Mouse (Mus musculus) erythroblast, embryonic 14.5 days (primary cell): ENCODE data around the gene Itih5. TPM values are rescaled to one million over a fixed set of nuclear protein-coding genes. Genes with fewer than 3 reads are reported as not detected.

Source experiments
- H3K27me3 ChIP-seq: 2 replicates; pipeline ENCODE4 v1.6.1; 2012; ENCODE audit warnings: inconsistent platforms; ENCODE audit not compliant: control insufficient read depth
- H3K36me3 ChIP-seq: 2 replicates; pipeline ENCODE4 v1.6.1; 2012; ENCODE audit warnings: mild to moderate bottlenecking, inconsistent platforms; ENCODE audit not compliant: control insufficient read depth
- H3K4me1 ChIP-seq: 2 replicates; pipeline ENCODE4 v1.6.1; 2012; ENCODE audit warnings: inconsistent platforms; ENCODE audit not compliant: control insufficient read depth
- H3K4me3 ChIP-seq: replicated peaks from 2 replicates; pipeline ENCODE3; 2012; ENCODE audit warnings: moderate library complexity, mild to moderate bottlenecking, inconsistent platforms
- H3K9me3 ChIP-seq: 2 replicates; pipeline ENCODE4 v1.6.1; 2012; ENCODE audit warnings: low read length, inconsistent platforms, mixed read lengths; ENCODE audit not compliant: control insufficient read depth
- GATA1 ChIP-seq: IDR thresholded peaks from 2 replicates; pipeline ENCODE4 v1.6.1; 2012; ENCODE audit warnings: low read length, inconsistent platforms, mixed read lengths
- TAL1 ChIP-seq: IDR thresholded peaks from 3 replicates; pipeline ENCODE4 v1.6.1; 2012; ENCODE audit warnings: low read length, inconsistent platforms, mixed read lengths
- polyA plus RNA-seq: library from polyadenylated mRNA; stranded (reverse); fragments of >175 nt; gene quantifications from 2 replicates; pipeline ENCODE4 v1.2.3, GENCODE M21; 2012

Gene Itih5
- polyA plus RNA-seq, 1 experiment: not detected

GRCm38 (mm10) chr2:10288881-10289280 lies 135.5 kb downstream of the Itih5 start:
- Histone ChIP-seq H3K27me3 (peaks cover 7% of the 10 kb centered on the region), H3K36me3 (no peaks in the 10 kb centered on the region), H3K4me3 (no peak overlapping the region), H3K9me3 (no peaks in the 10 kb centered on the region), H3K4me1 (no peaks in the 10 kb centered on the region)
- no peak for TF ChIP-seq GATA1
- no peak for TF ChIP-seq TAL1

- H3K36me3 ChIP-seq: no peaks in the 10 kb centered on the region
- no peaks in the 10 kb centered on the region for H3K9me3 ChIP-seq
- H3K27me3 ChIP-seq: 0 out of 2 replicates have a peak, but pooled peaks cover 2% of the 10 kb centered on the region
- TF ChIP-seq TAL1: no peak
- no peak overlapping the region for H3K4me3 ChIP-seq
- no peaks in the 10 kb centered on the region for H3K4me1 ChIP-seq
These were observed 136.7 kb downstream of the Itih5 start for GRCm38 (mm10) chr2:10290115-10290514.

- Histone ChIP-seq H3K4me3 (no peak overlapping the region), H3K36me3 (no peaks in the 10 kb centered on the region), H3K4me1 (no peaks in the 10 kb centered on the region), H3K9me3 (no peaks in the 10 kb centered on the region), H3K27me3 (peaks cover 2% of the 10 kb centered on the region; the same call in 1 of the 2 replicates)
- TF ChIP-seq GATA1: no peak
- no peak for TF ChIP-seq TAL1
These were observed 140.3 kb downstream of the Itih5 start for GRCm38 (mm10) chr2:10293556-10294206.

GRCm38 (mm10) chr2:10295908-10296307 lies 142.5 kb downstream of the Itih5 start:
- H3K9me3 ChIP-seq: no peaks in the 10 kb centered on the region
- H3K27me3 ChIP-seq: peaks cover 2% of the 10 kb centered on the region; the same call in 1 of the 2 replicates
- no peak for TF ChIP-seq TAL1
- no peak overlapping the region for H3K4me3 ChIP-seq
- H3K4me1 ChIP-seq: peaks cover 4% of the 10 kb centered on the region
- H3K36me3 ChIP-seq: no peaks in the 10 kb centered on the region

- Histone ChIP-seq H3K4me1 (peaks cover 7% of the 10 kb centered on the region), H3K4me3 (no peak overlapping the region), H3K27me3 (peaks cover 2% of the 10 kb centered on the region; the same call in 1 of the 2 replicates), H3K9me3 (no peaks in the 10 kb centered on the region), H3K36me3 (no peaks in the 10 kb centered on the region; the same call in 1 of the 2 replicates)
- no peak for TF ChIP-seq GATA1
- no peak for TF ChIP-seq TAL1
These were observed 146.9 kb downstream of the Itih5 start for GRCm38 (mm10) chr2:10300244-10300643.

GRCm38 (mm10) chr2:10300771-10301170 lies 147.4 kb downstream of the Itih5 start:
- H3K27me3 ChIP-seq: peaks cover 2% of the 10 kb centered on the region; the same call in 1 of the 2 replicates
- peaks cover 8% of the 10 kb centered on the region for H3K4me1 ChIP-seq
- H3K4me3 ChIP-seq: no peak overlapping the region
- H3K36me3 ChIP-seq: no peaks in the 10 kb centered on the region; the same call in 1 of the 2 replicates
- no peaks in the 10 kb centered on the region for H3K9me3 ChIP-seq
- TF ChIP-seq TAL1: no peak
- no peak for TF ChIP-seq GATA1

- peaks cover 13% of the 10 kb centered on the region for H3K4me1 ChIP-seq
- TF ChIP-seq GATA1 (no peak), TAL1 (no peak)
- no peak overlapping the region for H3K4me3 ChIP-seq
- no peaks in the 10 kb centered on the region for H3K9me3 ChIP-seq
- H3K27me3 ChIP-seq: peaks cover 2% of the 10 kb centered on the region; the same call in 1 of the 2 replicates
- no peaks in the 10 kb centered on the region; the same call in 1 of the 2 replicates for H3K36me3 ChIP-seq
These were observed 148.0 kb downstream of the Itih5 start for GRCm38 (mm10) chr2:10301391-10301790.

GRCm38 (mm10) chr2:10301997-10302396 lies 148.6 kb downstream of the Itih5 start:
- Histone ChIP-seq H3K4me1 (peaks cover 19% of the 10 kb centered on the region), H3K27me3 (peaks cover 2% of the 10 kb centered on the region; the same call in 1 of the 2 replicates), H3K36me3 (no peaks in the 10 kb centered on the region; the same call in 1 of the 2 replicates), H3K9me3 (no peaks in the 10 kb centered on the region), H3K4me3 (no peak overlapping the region)
- no peak for TF ChIP-seq GATA1
- no peak for TF ChIP-seq TAL1

GRCm38 (mm10) chr2:10304911-10305310 lies 151.5 kb downstream of the Itih5 start:
- H3K4me1 ChIP-seq: peaks cover 35% of the 10 kb centered on the region
- H3K4me3 ChIP-seq: no peak overlapping the region
- TF ChIP-seq GATA1: no peak
- no peak for TF ChIP-seq TAL1
- no peaks in the 10 kb centered on the region for H3K9me3 ChIP-seq
- no peaks in the 10 kb centered on the region; the same call in 1 of the 2 replicates for H3K36me3 ChIP-seq
- no peaks in the 10 kb centered on the region for H3K27me3 ChIP-seq

Other genes starting within 250 kb of the Itih5 start
- 2.7 and 3.4 TPM in 2 replicates for gene Taf3, start 105.0 kb upstream of the Itih5 start, polyA plus RNA-seq
- 2.1 and 2.2 TPM in 2 replicates for gene Atp5c1, start 73.1 kb upstream of the Itih5 start, polyA plus RNA-seq
- 0.57 and 1.0 TPM in 2 replicates for gene Kin, start 73.0 kb upstream of the Itih5 start, polyA plus RNA-seq
- gene Itih2, start 22.2 kb upstream of the Itih5 start, polyA plus RNA-seq: 0.06 and 0.10 TPM in 2 replicates
- gene Sfmbt2, start 216.9 kb downstream of the Itih5 start, polyA plus RNA-seq: not detected in 2 replicates